Mouse (Mus musculus) testis, adult 2 months (tissue): ENCODE results near the gene Tmtc4.

Source experiments
- CTCF ChIP-seq: fragments of 200-500 bp; IDR thresholded peaks from 2 replicates; pipeline ENCODE4 v1.5.1; 2012; ENCODE audit warnings: low read depth, mild to moderate bottlenecking, inconsistent platforms, low read length, moderate library complexity; ENCODE audit not compliant: control insufficient read depth, insufficient read depth, insufficient replicate concordance
- POLR2A ChIP-seq: fragments of 200-500 bp; IDR thresholded peaks from 2 replicates; pipeline ENCODE4 v1.6.1; 2012; ENCODE audit warnings: low read depth, mild to moderate bottlenecking, inconsistent platforms, low read length, moderate library complexity; ENCODE audit not compliant: control insufficient read depth

GRCm38 (mm10) chr14:123008672-123009071 is 24.8 kb upstream of the Tmtc4 start:
- TF ChIP-seq POLR2A (no peak), CTCF (no peak)
